ENCODE assay signal across 14 mouse cellular contexts in the genomic region with DNA sequence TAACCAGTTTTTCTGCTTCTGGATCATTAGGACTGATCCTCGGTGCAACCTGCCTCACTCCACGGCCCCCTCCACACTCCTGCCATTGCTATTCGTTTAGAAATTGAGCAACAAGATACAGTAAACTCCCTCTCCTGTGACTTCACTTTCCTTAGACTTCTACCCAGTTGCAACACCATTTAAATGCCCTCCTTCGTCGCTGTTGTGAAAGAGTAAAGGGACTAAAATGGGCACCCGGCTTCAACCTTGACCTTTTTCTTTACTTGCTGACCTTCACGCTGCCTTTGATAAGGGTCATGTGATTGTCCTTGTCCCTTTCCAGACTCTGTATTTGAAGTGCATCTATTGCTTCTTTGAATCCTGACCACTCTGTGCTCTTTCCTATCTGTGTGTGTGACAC. TPM values are rescaled to one million over a fixed set of nuclear protein-coding genes. Genes with fewer than 3 reads are reported as not detected.
A peak's percentile ranks its signal among the peaks of the same experiment; 100 is the strongest.
DNase-seq lines count a peak whose midpoint lies in the region; ATAC-seq and TF ChIP-seq lines count a peak whose summit lies in the region.
"Had no signal": no experiment of that assay in that cellular context is flagged by ENCODE, and none has a peak within 500 bp of the region (broad histone marks: within the 10 kb centered on the region; RNA-seq: fewer than 3 reads in every experiment).

No protein-coding gene starts in this region.

- H3K4me2 ChIP-seq in liver, embryonic 16.5 days (ENCODE audit: low read depth, low read length), result 0 out of 2 replicates have a peak overlapping the region, but pooled peaks have one; percentile 97
- no peak overlapping the region for H3K4me2 ChIP-seq in stomach, postnatal 0 days (replicated peaks; ENCODE audit: low read depth)
- H3K4me2 ChIP-seq: heart, embryonic 13.5 days had no signal

- no peak overlapping the region for H3K27ac ChIP-seq in testis, adult 2 months (ENCODE audit: control insufficient read depth, insufficient read depth, low read depth, low read length)
- H3K27ac ChIP-seq in liver, embryonic 16.5 days (ENCODE audit: low read length), result peak overlapping the region; percentile 26; the same call in 1 of the 2 replicates
- peak overlapping the region; percentile 35; the same call in 1 of the 2 replicates for H3K27ac ChIP-seq in stomach, postnatal 0 days (replicated peaks)
- H3K27ac ChIP-seq in limb, embryonic 10.5 days, result no peak overlapping the region
- H3K27ac ChIP-seq: heart, embryonic 13.5 days had no signal

- no peak overlapping the region for H3K9ac ChIP-seq in liver, embryonic 16.5 days (ENCODE audit: low read depth, low read length)
- no peak overlapping the region for H3K9ac ChIP-seq in stomach, postnatal 0 days (ENCODE audit: low read length)
- H3K9ac ChIP-seq: heart, embryonic 13.5 days had no signal

- no peak for TF ChIP-seq CTCF in testis, adult 2 months (IDR thresholded peaks at IDR 0.05; ENCODE audit: control insufficient read depth, insufficient read depth, insufficient replicate concordance, low read depth, low read length)
- TF ChIP-seq CTCF in stomach, postnatal 0 days (IDR thresholded peaks at IDR 0.05; ENCODE audit: low read depth), result no peak

- peak; percentile 87 for DNase-seq in adrenal gland, adult 2 months
- no peak for DNase-seq in adrenal gland, postnatal 25 days
- DNase-seq in testis, postnatal 14 days (ENCODE audit: low spot score), result no peak
- peak; percentile 32 for DNase-seq in stomach, postnatal 0 days (ENCODE audit: low spot score)
- DNase-seq in limb, embryonic 10.5 days (ENCODE audit: low spot score), result no peak
- no peak for DNase-seq in thymus, postnatal 10 days (ENCODE audit: low spot score in 2 of 2)
- DNase-seq: cerebellum, adult 8-10 months; gastrocnemius, postnatal 14 days; kidney, postnatal 10 days; retina, postnatal 1 day had no signal

- no peak for TF ChIP-seq POLR2A in testis, adult 2 months (IDR thresholded peaks at IDR 0.05; ENCODE audit: control insufficient read depth, low read depth, low read length)

- no peak for TF ChIP-seq EP300 in stomach, postnatal 0 days (optimal IDR thresholded peaks at IDR 0.05)

- ATAC-seq in liver, embryonic 16.5 days (ENCODE audit: low read depth), result no peak
- ATAC-seq in stomach, postnatal 0 days (ENCODE audit: low FRiP score, low TSS enrichment), result no peak
- ATAC-seq: activated CD4-positive, CD25-positive, alpha-beta regulatory T cell, adult 4 months had no signal

- H3K9me3 ChIP-seq in liver, embryonic 16.5 days (replicated peaks; ENCODE audit: control insufficient read depth, low read length), result no peaks in the 10 kb centered on the region
- H3K9me3 ChIP-seq in stomach, postnatal 0 days (ENCODE audit: control insufficient read depth, low read length), result no peaks in the 10 kb centered on the region
- H3K9me3 ChIP-seq in limb, embryonic 10.5 days (replicated peaks), result no peaks in the 10 kb centered on the region
- H3K9me3 ChIP-seq: heart, embryonic 13.5 days had no signal

- peaks cover 7% of the 10 kb centered on the region for H3K4me1 ChIP-seq in testis, adult 2 months (ENCODE audit: control insufficient read depth, insufficient read depth, low read length)
- peaks cover 28% of the 10 kb centered on the region for H3K4me1 ChIP-seq in liver, embryonic 16.5 days (ENCODE audit: control insufficient read depth, low read depth, low read length)
- H3K4me1 ChIP-seq in stomach, postnatal 0 days (replicated peaks; ENCODE audit: control insufficient read depth, insufficient read depth), result no peaks in the 10 kb centered on the region
- H3K4me1 ChIP-seq in limb, embryonic 10.5 days, result peaks cover 13% of the 10 kb centered on the region

- H3K4me3 ChIP-seq in testis, adult 2 months (ENCODE audit: control insufficient read depth, low read depth, low read length), result peak overlapping the region; percentile 86
- H3K4me3 ChIP-seq in liver, embryonic 16.5 days (ENCODE audit: low read depth, low read length), result no peak overlapping the region; the same call in 1 of the 2 replicates
- H3K4me3 ChIP-seq in stomach, postnatal 0 days (ENCODE audit: low read depth, low read length), result no peak overlapping the region
- no peak overlapping the region for H3K4me3 ChIP-seq in limb, embryonic 10.5 days
- H3K4me3 ChIP-seq: heart, embryonic 13.5 days had no signal

- H3K27me3 ChIP-seq in testis, adult 2 months (ENCODE audit: control insufficient read depth, insufficient read depth, low read length), result no peaks in the 10 kb centered on the region
- H3K27me3 ChIP-seq in liver, embryonic 16.5 days (ENCODE audit: control insufficient read depth, insufficient read depth, low read depth, low read length), result no peaks in the 10 kb centered on the region
- H3K27me3 ChIP-seq in stomach, postnatal 0 days (ENCODE audit: control insufficient read depth, insufficient read depth, low read length), result no peaks in the 10 kb centered on the region
- peaks cover 5% of the 10 kb centered on the region; the same call in 1 of the 2 replicates for H3K27me3 ChIP-seq in limb, embryonic 10.5 days (ENCODE audit: low read depth, poor library complexity, severe bottlenecking)
- H3K27me3 ChIP-seq: heart, embryonic 13.5 days had no signal

- H3K36me3 ChIP-seq in testis, adult 2 months (ENCODE audit: control insufficient read depth, insufficient read depth, low read length), result no peaks in the 10 kb centered on the region
- H3K36me3 ChIP-seq in liver, embryonic 16.5 days (ENCODE audit: control insufficient read depth, insufficient read depth), result no peaks in the 10 kb centered on the region
- no peaks in the 10 kb centered on the region for H3K36me3 ChIP-seq in stomach, postnatal 0 days (ENCODE audit: control insufficient read depth, insufficient read depth, low read length)
- H3K36me3 ChIP-seq in limb, embryonic 10.5 days, result no peaks in the 10 kb centered on the region

- 71% methylated on average over 7 of the region's 7 CpGs for WGBS in liver, embryonic 16.5 days (ENCODE audit: insufficient replicate concordance)
- 53% methylated on average over 7 of the region's 7 CpGs for WGBS in stomach, postnatal 0 days
- 90% methylated on average over 7 of the region's 7 CpGs for WGBS in limb, embryonic 10.5 days

RNA-seq across cellular contexts. Expression of gene Lrrc8b, which starts 2.8 kb away (rescaled TPM):
- 100 to 1,000 TPM in 1 of 2 experiments, 10 to 100 TPM in 1; 82.8 to 115 TPM for total RNA-seq in adrenal gland, adult 2 months (2021)
- 23.9 and 38.7 TPM in 2 replicates for polyA plus RNA-seq in adrenal gland, adult 2 months (2012; rRNA removed)
- total RNA-seq in adrenal gland, postnatal 25 days (2021), result 122 and 136 TPM in 2 replicates
- polyA plus RNA-seq in testis, adult 2 months (2012; rRNA removed), result 320 and 336 TPM in 2 replicates
- 1.8 TPM in 2 replicates for polyA plus RNA-seq in liver, embryonic 16.5 days (2015; fragmentation: Nextera tagmentation; extraction: Ambion mirVana)
- polyA plus RNA-seq in stomach, postnatal 0 days (2015; fragmentation: Nextera tagmentation; extraction: Ambion mirVana), result 4.7 and 5.2 TPM in 2 replicates
- polyA plus RNA-seq in limb, embryonic 10.5 days (2016; fragmentation: Nextera tagmentation; extraction: Ambion mirVana), result 3.7 and 4.7 TPM in 2 replicates

Comparison
In these comparisons a context has a peak if more than half of its experiments do, and no peak if none do; other contexts are left out.
1. DNase-seq: peak in adrenal gland, adult 2 months (single experiment) and stomach, postnatal 0 days (single experiment); none in adrenal gland, postnatal 25 days (single experiment), testis, postnatal 14 days (single experiment), limb, embryonic 10.5 days (single experiment) and thymus, postnatal 10 days (0 of 2).
2. H3K27ac ChIP-seq: peak in liver, embryonic 16.5 days (single experiment) and stomach, postnatal 0 days (single experiment); none in testis, adult 2 months (single experiment) and limb, embryonic 10.5 days (single experiment).